Mouse (Mus musculus): Measurements from ENCODE around the gene Mas1.

The Mas1 gene

DNA sequence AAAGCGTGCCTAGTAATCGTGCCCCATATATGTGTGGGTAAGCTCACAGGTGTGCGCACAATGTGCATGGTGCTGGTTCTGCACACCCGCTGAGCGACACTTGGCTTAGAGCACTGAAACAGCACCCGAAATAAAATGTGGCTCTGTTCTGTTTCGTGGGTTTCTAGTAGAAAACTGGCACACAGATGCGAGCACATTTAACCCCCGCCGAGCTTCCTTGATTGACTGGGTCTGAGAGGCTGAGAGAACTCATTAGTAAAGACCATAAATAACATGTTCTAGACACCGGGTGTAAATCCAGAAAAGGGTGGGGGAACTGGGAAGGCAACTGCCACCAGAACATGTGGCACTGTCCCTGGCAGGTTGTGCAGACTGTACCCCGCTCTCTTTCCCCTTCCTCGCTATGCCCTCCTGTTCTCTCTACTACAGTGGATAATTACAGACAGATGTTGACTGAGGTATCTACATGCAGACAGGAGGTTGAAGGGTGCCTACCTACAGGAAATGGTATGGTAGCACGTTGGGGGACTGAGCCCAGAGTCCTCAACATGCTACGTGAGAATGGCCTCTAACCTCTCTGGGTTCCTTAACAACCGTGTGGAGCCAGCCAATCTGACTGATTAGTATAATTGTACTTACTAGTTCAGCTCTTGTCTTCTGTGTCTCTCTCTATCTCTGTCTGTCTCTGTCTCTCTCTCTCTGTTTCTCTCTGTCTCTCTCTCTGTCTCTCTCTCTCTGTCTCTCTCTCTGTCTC lies 4.5 kb upstream of the Mas1 start:
- no peak for DNase-seq (ENCODE audit: low spot score in 2 of 2)

- no peak for DNase-seq (ENCODE audit: low spot score in 2 of 2)
Measured at GRCm38 (mm10) chr17:12868640-12869039, 697 bp upstream of the Mas1 start.

DNA sequence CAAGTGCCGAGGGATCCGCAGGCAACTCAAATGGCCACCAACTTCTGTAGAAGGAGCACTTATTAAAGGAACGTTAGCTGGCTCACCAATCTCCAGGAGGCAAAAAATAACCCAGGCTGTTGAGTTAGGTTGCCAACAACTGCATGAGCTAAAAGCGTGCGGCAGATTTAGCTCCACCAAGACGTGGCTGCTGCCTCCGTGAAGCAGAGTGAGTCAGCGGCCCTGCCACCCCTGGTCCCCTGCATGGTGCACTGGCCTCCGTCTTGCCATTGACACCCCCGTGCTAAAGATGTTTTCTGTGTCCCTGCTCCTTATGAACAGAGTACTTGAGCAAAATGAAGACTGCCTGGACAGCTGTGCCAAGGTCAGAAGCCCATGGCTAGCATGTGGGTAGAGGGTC lies 1.1 kb downstream of the Mas1 start:
- DNase-seq (ENCODE audit: low spot score in 2 of 2): no peak

DNA sequence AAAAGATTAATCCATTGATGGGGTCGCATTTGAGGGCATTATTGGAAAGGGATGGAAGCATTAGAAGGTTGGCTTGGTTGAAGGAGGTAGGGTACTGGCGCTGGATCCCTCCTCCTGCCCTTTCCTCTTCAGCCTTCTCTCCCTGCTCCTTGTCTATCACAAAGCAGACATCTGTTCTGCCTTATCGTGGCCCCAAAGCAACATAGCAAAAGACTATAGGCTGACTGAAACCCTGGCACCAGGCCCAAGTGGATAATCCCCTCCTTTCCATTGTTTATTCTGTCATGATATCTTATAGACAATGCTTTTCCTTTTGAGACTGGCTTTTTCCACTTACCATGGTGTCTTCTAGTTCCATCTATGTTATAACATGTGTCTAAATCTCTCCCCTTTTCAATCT lies 2.5 kb downstream of the Mas1 start:
- no peak for DNase-seq (ENCODE audit: low spot score in 2 of 2)

DNA sequence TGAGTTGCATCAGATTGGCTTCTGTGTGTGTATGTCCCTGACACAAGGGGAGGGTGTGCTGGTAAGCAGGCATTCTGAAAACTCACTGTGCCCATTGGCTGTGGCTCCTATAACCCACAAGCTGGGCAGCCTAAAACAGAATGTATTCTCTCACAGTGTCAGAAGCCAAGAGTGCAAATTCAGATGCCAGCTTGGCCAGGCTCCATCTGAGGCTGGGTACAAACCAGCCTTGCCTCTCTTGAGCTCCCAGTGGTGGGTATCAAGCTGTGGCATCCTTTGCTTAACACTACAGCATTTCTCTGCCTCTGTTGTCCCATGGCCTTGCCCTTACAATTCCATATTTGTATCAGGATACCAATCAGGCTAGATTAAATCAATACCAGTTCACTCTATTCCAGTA lies 3.8 kb downstream of the Mas1 start:
- DNase-seq (ENCODE audit: low spot score in 2 of 2): no peak

DNA sequence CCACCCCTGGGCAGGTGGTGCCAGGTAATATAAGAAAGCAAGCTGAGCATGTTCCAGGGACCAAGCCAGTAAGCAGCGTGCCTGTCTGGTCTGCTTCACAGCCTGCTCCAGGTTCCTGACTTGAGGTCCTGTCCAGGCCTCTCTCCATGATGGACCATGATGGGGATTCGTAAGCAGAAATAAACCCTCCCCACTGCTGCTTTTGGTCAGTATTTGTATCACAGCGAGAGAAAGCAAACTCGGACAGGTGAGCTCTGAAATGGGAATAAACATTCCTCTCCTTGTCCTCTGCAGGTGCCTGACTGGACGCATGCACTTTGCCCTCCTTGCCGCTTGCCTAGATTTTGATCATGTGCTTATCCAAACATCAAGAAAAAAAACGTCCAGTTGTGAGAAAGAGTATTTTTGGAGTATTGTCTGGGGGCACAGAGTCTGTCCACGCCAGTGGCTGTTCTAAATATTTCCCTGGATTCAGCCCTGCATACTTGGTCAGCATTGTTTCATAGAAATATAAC lies 8.9 kb downstream of the Mas1 start:
- no peak for DNase-seq (ENCODE audit: low spot score in 2 of 2)

- no peak for DNase-seq (ENCODE audit: low spot score in 2 of 2)
Measured at GRCm38 (mm10) chr17:12858072-12858471, 9.9 kb downstream of the Mas1 start.

- no peak for DNase-seq (ENCODE audit: low spot score in 2 of 2)
Measured at GRCm38 (mm10) chr17:12857395-12857794, 10.5 kb downstream of the Mas1 start.

DNA sequence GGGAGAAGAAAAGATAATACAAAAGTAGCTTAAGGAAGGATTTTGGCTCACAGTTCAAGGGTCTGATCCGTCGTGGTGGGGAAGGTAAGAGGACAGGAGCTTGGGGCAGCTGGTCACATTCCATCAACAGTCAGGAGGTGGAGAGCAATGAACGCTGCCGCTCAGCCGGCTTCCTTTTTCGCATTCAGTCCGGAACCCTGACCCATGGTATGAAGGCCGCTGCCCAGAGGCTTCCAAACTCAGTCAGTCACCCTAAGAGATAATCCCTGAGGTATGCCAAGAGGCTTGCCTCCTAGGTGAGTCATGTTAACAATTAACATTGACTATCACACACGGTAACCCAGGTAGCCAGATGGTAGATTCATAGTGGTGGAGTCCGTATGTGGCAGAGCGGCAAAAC lies 13.6 kb downstream of the Mas1 start:
- DNase-seq (ENCODE audit: low spot score in 2 of 2): no peak

DNA sequence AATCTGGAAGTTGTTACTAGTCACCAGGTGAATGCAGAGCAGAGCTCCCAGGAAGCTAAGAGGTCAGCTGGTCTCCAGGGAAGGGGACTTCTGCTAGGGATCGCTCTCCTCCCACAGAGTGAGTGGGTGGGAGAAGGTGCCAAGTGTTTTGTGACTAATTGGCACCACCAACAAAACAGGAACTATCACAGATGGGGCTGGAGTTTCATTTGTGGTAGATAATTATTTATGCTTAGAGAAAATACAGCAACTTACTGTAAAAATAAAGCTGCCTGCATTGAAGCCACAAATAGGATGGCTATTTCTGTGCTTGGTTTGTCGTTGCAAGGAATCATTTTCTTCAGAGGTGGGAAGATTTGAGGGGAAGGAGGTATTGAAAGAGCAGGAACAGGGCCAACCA lies 14.1 kb downstream of the Mas1 start:
- DNase-seq (ENCODE audit: low spot score in 2 of 2): no peak

GRCm38 (mm10) chr17:12851689-12852088 lies 16.3 kb downstream of the Mas1 start:
- DNase-seq (ENCODE audit: low spot score in 2 of 2): no peak

GRCm38 (mm10) chr17:12849778-12850382 lies 18.1 kb downstream of the Mas1 start:
- no peak for DNase-seq (ENCODE audit: low spot score in 2 of 2)

GRCm38 (mm10) chr17:12847736-12848135 lies 20.2 kb downstream of the Mas1 start:
- DNase-seq (ENCODE audit: low spot score in 2 of 2): no peak

- no peak for DNase-seq (ENCODE audit: low spot score in 2 of 2)
Measured at GRCm38 (mm10) chr17:12846474-12846873, 21.5 kb downstream of the Mas1 start.

DNA sequence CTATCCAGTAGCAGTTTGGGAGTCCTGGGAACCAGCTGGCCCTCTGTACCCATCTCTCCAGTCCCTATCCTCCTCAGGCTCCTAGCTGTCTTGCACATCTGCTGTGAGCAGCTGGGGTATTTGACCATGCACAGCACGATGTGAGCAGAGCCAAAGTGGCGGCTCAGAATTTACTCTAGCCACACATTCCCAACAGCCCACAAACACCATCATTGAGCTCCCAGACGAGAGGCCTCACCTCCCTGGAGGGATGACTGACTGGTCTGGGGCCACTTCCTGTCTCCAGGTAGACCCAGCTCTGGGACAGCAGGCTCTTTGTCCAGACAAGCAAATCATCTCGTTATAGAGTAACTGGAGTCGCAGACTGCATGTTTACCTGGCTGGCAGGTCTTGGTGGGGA lies 22.1 kb downstream of the Mas1 start:
- no peak for DNase-seq (ENCODE audit: low spot score in 2 of 2)

DNA sequence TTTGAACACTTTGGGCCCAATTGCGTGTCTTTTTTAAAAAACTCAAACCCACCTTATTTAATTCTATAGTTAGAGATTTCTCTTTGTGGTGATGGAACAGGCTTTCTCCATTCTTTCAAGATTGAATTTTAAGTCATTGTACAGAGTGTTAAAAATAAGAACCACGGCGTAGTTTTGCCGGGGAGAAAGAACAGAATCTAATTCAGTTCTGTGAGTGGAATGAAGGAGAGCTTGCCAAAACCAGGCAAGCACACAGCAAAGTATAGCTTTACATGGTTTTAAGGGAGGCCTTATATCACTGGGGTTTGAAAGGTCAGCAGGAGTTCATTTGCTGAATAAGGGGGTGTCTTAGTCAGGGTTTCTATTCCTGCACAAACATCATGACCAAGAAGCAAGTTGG lies 23.4 kb downstream of the Mas1 start:
- DNase-seq (ENCODE audit: low spot score in 2 of 2): no peak

DNA sequence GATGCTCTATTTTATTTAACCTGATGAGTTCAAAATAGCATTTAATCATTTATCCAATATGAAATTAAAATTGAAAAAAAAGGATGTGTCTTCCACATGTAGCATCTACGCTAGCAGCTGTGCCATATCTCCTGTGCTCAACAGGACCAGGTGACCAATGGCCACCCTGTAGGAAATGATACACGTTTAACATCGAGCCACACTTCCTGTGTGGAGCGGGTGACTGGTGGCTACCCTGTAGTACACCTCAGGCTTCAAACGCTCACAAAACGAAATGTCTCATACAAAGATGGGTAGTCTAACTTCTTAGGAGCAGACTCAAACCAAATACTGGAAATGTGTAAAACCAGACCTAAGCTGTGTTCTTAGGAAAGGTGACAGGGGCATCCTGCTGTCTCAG lies 24.1 kb downstream of the Mas1 start:
- no peak for DNase-seq (ENCODE audit: low spot score in 2 of 2)

GRCm38 (mm10) chr17:12839475-12840267 lies 28.3 kb downstream of the Mas1 start:
- DNase-seq (ENCODE audit: low spot score in 2 of 2): no peak

GRCm38 (mm10) chr17:12835738-12836137 lies 32.2 kb downstream of the Mas1 start:
- DNase-seq (ENCODE audit: low spot score in 2 of 2): no peak

- DNase-seq (ENCODE audit: low spot score in 2 of 2): no peak
Measured at GRCm38 (mm10) chr17:12834826-12835225, 33.1 kb downstream of the Mas1 start.

DNA sequence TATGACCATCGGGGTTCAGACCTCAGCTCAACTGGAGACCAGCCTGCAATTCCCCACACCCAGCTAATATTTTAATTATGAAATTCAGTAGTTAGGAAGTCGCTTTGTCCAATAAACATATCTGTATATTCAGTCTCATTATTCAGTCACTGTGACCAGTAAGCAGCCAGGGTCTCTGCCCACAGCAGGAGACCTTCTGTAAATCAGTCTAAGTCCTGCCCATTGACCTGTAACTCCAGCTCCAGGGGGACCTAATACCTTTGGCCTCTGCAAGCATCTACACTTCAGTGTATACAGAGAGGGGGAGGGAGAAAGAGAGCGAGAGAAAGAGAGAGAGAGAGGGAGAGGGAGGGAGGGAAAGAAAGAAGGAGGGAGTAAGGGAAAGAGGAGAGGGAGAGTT lies 33.6 kb downstream of the Mas1 start:
- no peak for DNase-seq (ENCODE audit: low spot score in 2 of 2)

GRCm38 (mm10) chr17:12832657-12833056 lies 35.3 kb downstream of the Mas1 start:
- DNase-seq (ENCODE audit: low spot score in 2 of 2): no peak

DNA sequence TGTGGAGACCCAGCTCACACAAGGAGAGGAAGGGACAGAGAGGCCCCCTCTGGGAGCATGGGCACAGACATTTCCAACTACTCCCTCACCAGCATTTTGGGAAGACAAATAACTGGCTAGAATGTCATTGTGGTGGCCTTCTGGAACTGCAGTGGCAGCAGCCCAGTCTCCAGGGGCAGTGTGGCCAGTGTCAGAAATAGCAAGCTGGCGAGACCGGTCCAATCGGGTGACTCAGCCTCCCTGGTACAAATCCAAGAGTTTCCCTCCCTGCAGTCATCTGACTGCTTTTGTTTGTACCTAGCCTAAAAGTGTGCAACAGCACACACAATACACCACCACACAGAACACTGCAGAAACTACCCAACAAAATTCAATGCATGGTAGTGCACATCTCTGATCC lies 35.7 kb downstream of the Mas1 start:
- DNase-seq (ENCODE audit: low spot score in 2 of 2): no peak

Data from spleen, postnatal 14 days (tissue).